Mouse (Mus musculus) ZHBTc4 (cell line): ENCODE measurements at regions not wholly inside any gene's neighbourhood (a gene's known extent, or its start where the extent isn't known, plus 50 kb on each side); places are given as distances from the start of the nearest gene placed in this dataset.

ENCODE experiments used
- DNase-seq: peaks from one replicate; pipeline ENCODE4 v3.0.0-alpha.2; 2011; ENCODE audit warnings: low read depth, low spot score

GRCm38 (mm10) chr1:108925563-108925962 lies 1056.7 kb upstream of the Cdh7 start:
- no peak for DNase-seq

GRCm38 (mm10) chr1:108934350-108934749 lies 1047.9 kb upstream of the Cdh7 start:
- DNase-seq, result no peak

- no peak for DNase-seq
Measured at GRCm38 (mm10) chr1:108974866-108975265, 1007.4 kb upstream of the Cdh7 start.

- peak; percentile 23 for DNase-seq
Measured at GRCm38 (mm10) chr1:108994651-108995050, 987.6 kb upstream of the Cdh7 start.
